Mouse (Mus musculus): ENCODE results near the gene Nkd1. TPM values are rescaled to one million over a fixed set of nuclear protein-coding genes. Genes with fewer than 3 reads are reported as not detected.

The Nkd1 gene
- polyA plus RNA-seq, 1 experiment from 2014 or later = 66.9 TPM

- Histone ChIP-seq H3K27ac (ENCODE audit: low read length) (peak overlapping the region; percentile 84), H3K9me3 (ENCODE audit: low read length) (no peaks in the 10 kb centered on the region), H3K36me3 (ENCODE audit: insufficient read depth, low read length) (no peaks in the 10 kb centered on the region), H3K4me1 (ENCODE audit: insufficient read depth, low read length) (peaks cover 60% of the 10 kb centered on the region), H3K27me3 (ENCODE audit: insufficient read depth, low read length) (no peaks in the 10 kb centered on the region), H3K4me3 (ENCODE audit: low read length) (no peak overlapping the region), H3K9ac (replicated peaks; ENCODE audit: low read length) (peak overlapping the region; percentile 22; the same call in 1 of the 2 replicates), H3K4me2 (replicated peaks; ENCODE audit: low read depth, low read length) (no peak overlapping the region)
- 58% methylated on average over 18 of the region's 18 CpGs for WGBS
- peak; percentile 8; the same call in 1 of the 2 replicates for ATAC-seq (ENCODE audit: low FRiP score, low TSS enrichment)
Observed at GRCm38 (mm10) chr8:88579668-88580330, 58.6 kb downstream of the Nkd1 start.

DNA sequence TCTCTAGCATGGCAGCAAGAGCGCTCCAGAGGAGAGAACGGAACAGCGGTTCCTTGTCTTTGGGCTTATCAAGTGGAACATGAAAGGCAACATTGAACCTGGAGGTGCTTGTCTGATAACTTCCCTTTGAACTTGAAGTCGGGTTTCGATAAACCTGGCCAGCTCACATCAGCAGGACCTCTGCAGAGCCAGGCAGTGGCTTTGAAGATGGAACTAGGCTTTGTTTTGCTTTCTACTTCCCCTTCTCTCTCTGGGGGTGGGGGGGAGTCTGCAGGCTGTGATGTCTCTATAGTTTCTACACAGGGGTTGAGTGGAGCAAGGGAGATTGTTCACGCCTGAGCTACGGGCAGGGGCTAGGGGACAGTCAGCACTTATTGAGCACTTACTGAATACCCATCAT lies 59.6 kb downstream of the Nkd1 start:
- no peak for ATAC-seq (ENCODE audit: low FRiP score, low TSS enrichment)
- peaks cover 51% of the 10 kb centered on the region for H3K4me1 ChIP-seq (ENCODE audit: insufficient read depth, low read length)
- H3K4me3 ChIP-seq (ENCODE audit: low read length) = no peak overlapping the region
- no peak overlapping the region for H3K27ac ChIP-seq (ENCODE audit: low read length)
- H3K4me2 ChIP-seq (replicated peaks; ENCODE audit: low read depth, low read length) = no peak overlapping the region
- WGBS = 67% methylated on average over 7 of the region's 7 CpGs
- no peaks in the 10 kb centered on the region for H3K9me3 ChIP-seq (ENCODE audit: low read length)
- no peak overlapping the region for H3K9ac ChIP-seq (replicated peaks; ENCODE audit: low read length)
- H3K27me3 ChIP-seq (ENCODE audit: insufficient read depth, low read length) = no peaks in the 10 kb centered on the region
- peaks cover 6% of the 10 kb centered on the region; the same call in 1 of the 2 replicates for H3K36me3 ChIP-seq (ENCODE audit: insufficient read depth, low read length)

DNA sequence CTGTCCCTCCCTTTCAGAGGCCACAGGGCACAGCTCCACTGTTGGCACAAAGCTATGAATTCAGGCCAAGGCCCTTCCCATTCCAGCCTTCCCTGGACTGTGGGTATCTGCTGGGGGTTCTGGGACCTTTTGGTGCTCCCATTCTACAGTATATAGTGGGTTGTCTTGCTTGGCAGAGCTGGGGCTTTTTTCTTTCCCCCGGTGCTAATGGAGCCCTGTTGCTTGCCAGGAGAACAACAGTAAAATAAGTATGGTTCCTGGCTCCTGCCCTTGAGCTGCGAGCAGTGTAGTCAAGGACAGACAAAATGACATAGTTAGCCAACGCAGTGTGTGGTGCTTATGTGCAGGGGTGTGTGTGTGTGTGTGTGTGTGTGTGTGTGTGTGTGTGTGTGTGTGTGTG lies 62.7 kb downstream of the Nkd1 start:
- Histone ChIP-seq H3K4me3 (ENCODE audit: low read length) (no peak overlapping the region), H3K27me3 (ENCODE audit: insufficient read depth, low read length) (no peaks in the 10 kb centered on the region), H3K9me3 (ENCODE audit: low read length) (no peaks in the 10 kb centered on the region), H3K36me3 (ENCODE audit: insufficient read depth, low read length) (peaks cover 15% of the 10 kb centered on the region; the same call in 1 of the 2 replicates), H3K4me1 (ENCODE audit: insufficient read depth, low read length) (peaks cover 30% of the 10 kb centered on the region), H3K27ac (ENCODE audit: low read length) (no peak overlapping the region), H3K4me2 (replicated peaks; ENCODE audit: low read depth, low read length) (no peak overlapping the region), H3K9ac (replicated peaks; ENCODE audit: low read length) (no peak overlapping the region)
- no peak for ATAC-seq (ENCODE audit: low FRiP score, low TSS enrichment)
- 95% methylated on average over 3 of the region's 3 CpGs for WGBS

GRCm38 (mm10) chr8:88588205-88588889 lies 67.2 kb downstream of the Nkd1 start:
- H3K27me3 ChIP-seq (ENCODE audit: insufficient read depth, low read length) = no peaks in the 10 kb centered on the region
- 74% methylated on average over 8 of the region's 8 CpGs for WGBS
- H3K36me3 ChIP-seq (ENCODE audit: insufficient read depth, low read length) = peaks cover 30% of the 10 kb centered on the region
- H3K4me2 ChIP-seq (replicated peaks; ENCODE audit: low read depth, low read length) = peak overlapping the region; percentile 10; the same call in 1 of the 2 replicates
- peaks cover 9% of the 10 kb centered on the region; the same call in 1 of the 2 replicates for H3K4me1 ChIP-seq (ENCODE audit: insufficient read depth, low read length)
- no peak overlapping the region for H3K4me3 ChIP-seq (ENCODE audit: low read length)
- H3K9me3 ChIP-seq (ENCODE audit: low read length) = no peaks in the 10 kb centered on the region
- ATAC-seq (ENCODE audit: low FRiP score, low TSS enrichment) = peak; percentile 77
- peak overlapping the region; percentile 87 for H3K27ac ChIP-seq (ENCODE audit: low read length)
- H3K9ac ChIP-seq (replicated peaks; ENCODE audit: low read length) = 0 out of 2 replicates have a peak overlapping the region, but pooled peaks have one; percentile 17

GRCm38 (mm10) chr8:88590226-88590625 lies 69.1 kb downstream of the Nkd1 start:
- ATAC-seq (ENCODE audit: low FRiP score, low TSS enrichment) = no peak
- Histone ChIP-seq H3K9me3 (ENCODE audit: low read length) (no peaks in the 10 kb centered on the region), H3K9ac (replicated peaks; ENCODE audit: low read length) (no peak overlapping the region), H3K27ac (ENCODE audit: low read length) (no peak overlapping the region), H3K4me2 (replicated peaks; ENCODE audit: low read depth, low read length) (no peak overlapping the region), H3K27me3 (ENCODE audit: insufficient read depth, low read length) (no peaks in the 10 kb centered on the region), H3K36me3 (ENCODE audit: insufficient read depth, low read length) (peaks cover 28% of the 10 kb centered on the region), H3K4me3 (ENCODE audit: low read length) (no peak overlapping the region), H3K4me1 (ENCODE audit: insufficient read depth, low read length) (peaks cover 5% of the 10 kb centered on the region; the same call in 1 of the 2 replicates)
- WGBS = 73% methylated on average over 6 of the region's 6 CpGs

DNA sequence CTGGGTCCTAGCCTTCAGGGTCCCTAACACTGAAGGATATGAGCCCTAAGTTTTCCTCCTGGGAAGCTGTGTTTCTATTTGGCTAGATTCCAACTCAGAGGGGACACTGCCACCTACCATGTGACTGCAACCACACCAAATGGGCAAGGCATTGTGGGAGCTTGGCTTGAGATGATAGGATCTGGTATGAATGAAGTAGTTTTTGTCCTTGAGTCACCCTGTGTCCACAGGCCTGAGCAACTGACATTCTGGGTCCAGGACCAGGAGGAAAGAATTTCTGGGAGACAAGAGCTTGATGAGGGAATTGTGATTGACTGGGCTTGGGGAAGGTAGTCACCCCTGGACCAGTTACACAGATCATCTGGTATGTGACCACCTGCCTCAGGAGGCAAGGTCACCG lies 72.8 kb downstream of the Nkd1 start:
- Histone ChIP-seq H3K9me3 (ENCODE audit: low read length) (no peaks in the 10 kb centered on the region), H3K36me3 (ENCODE audit: insufficient read depth, low read length) (peaks cover 14% of the 10 kb centered on the region; the same call in 1 of the 2 replicates)
- ATAC-seq (ENCODE audit: low FRiP score, low TSS enrichment) = no peak

GRCm38 (mm10) chr8:88596042-88596441 lies 74.9 kb downstream of the Nkd1 start:
- Histone ChIP-seq H3K9ac (replicated peaks; ENCODE audit: low read length) (no peak overlapping the region), H3K36me3 (ENCODE audit: insufficient read depth, low read length) (peaks cover 8% of the 10 kb centered on the region; the same call in 1 of the 2 replicates), H3K4me1 (ENCODE audit: insufficient read depth, low read length) (0 out of 2 replicates have a peak, but pooled peaks cover 3% of the 10 kb centered on the region), H3K4me2 (replicated peaks; ENCODE audit: low read depth, low read length) (no peak overlapping the region), H3K27me3 (ENCODE audit: insufficient read depth, low read length) (no peaks in the 10 kb centered on the region), H3K27ac (ENCODE audit: low read length) (no peak overlapping the region), H3K4me3 (ENCODE audit: low read length) (no peak overlapping the region), H3K9me3 (ENCODE audit: low read length) (no peaks in the 10 kb centered on the region)
- WGBS = 75% methylated on average over 12 of the region's 12 CpGs
- ATAC-seq (ENCODE audit: low FRiP score, low TSS enrichment) = no peak

More for the DNA sequence above, 72.8 kb downstream of the Nkd1 start:
- Histone ChIP-seq H3K27me3 (ENCODE audit: insufficient read depth, low read length) (no peaks in the 10 kb centered on the region), H3K4me1 (ENCODE audit: insufficient read depth, low read length) (0 out of 2 replicates have a peak, but pooled peaks cover 3% of the 10 kb centered on the region), H3K27ac (ENCODE audit: low read length) (no peak overlapping the region), H3K9ac (replicated peaks; ENCODE audit: low read length) (no peak overlapping the region), H3K4me3 (ENCODE audit: low read length) (no peak overlapping the region), H3K4me2 (replicated peaks; ENCODE audit: low read depth, low read length) (no peak overlapping the region)
- 100% methylated on average over 1 of the region's 1 CpGs for WGBS

- ATAC-seq (ENCODE audit: low FRiP score, low TSS enrichment) = no peak
- no peak overlapping the region for H3K27ac ChIP-seq (ENCODE audit: low read length)
Observed at GRCm38 (mm10) chr8:88598578-88598977, 77.4 kb downstream of the Nkd1 start.

DNA sequence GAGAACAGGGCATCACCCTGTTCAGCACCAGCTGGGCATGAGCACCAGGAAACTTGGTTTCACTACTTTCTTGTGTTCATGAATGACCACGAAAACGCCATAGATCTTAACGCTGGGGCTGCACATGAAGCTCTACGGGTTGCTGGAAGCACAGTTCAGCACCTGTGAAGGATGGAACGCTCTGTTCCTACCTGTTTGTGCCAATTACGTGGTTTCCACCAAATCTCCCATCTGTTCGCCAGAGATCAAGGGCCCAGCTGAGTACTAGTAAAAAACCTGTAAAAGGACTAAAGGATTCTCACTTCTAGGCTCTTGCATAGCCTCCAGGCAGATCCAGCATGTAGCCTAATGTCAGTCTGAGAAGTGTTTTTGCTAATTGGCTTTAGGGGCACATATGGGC lies 78.3 kb downstream of the Nkd1 start:
- Histone ChIP-seq H3K9ac (replicated peaks; ENCODE audit: low read length) (no peak overlapping the region), H3K27me3 (ENCODE audit: insufficient read depth, low read length) (no peaks in the 10 kb centered on the region), H3K4me1 (ENCODE audit: insufficient read depth, low read length) (peaks cover 15% of the 10 kb centered on the region), H3K36me3 (ENCODE audit: insufficient read depth, low read length) (no peaks in the 10 kb centered on the region), H3K4me2 (replicated peaks; ENCODE audit: low read depth, low read length) (no peak overlapping the region), H3K9me3 (ENCODE audit: low read length) (peaks cover 9% of the 10 kb centered on the region), H3K4me3 (ENCODE audit: low read length) (no peak overlapping the region), H3K27ac (ENCODE audit: low read length) (no peak overlapping the region)
- WGBS = 83% methylated on average over 7 of the region's 7 CpGs
- no peak for ATAC-seq (ENCODE audit: low FRiP score, low TSS enrichment)

More at GRCm38 (mm10) chr8:88598578-88598977, 77.4 kb downstream of the Nkd1 start:
- Histone ChIP-seq H3K4me3 (ENCODE audit: low read length) (no peak overlapping the region), H3K4me2 (replicated peaks; ENCODE audit: low read depth, low read length) (no peak overlapping the region), H3K27me3 (ENCODE audit: insufficient read depth, low read length) (no peaks in the 10 kb centered on the region), H3K9ac (replicated peaks; ENCODE audit: low read length) (no peak overlapping the region), H3K36me3 (ENCODE audit: insufficient read depth, low read length) (no peaks in the 10 kb centered on the region), H3K9me3 (ENCODE audit: low read length) (peaks cover 9% of the 10 kb centered on the region), H3K4me1 (ENCODE audit: insufficient read depth, low read length) (peaks cover 5% of the 10 kb centered on the region; the same call in 1 of the 2 replicates)
- 62% methylated on average over 5 of the region's 5 CpGs for WGBS

Measured in kidney, embryonic 16.5 days (tissue).